Mouse (Mus musculus) spleen, adult 12 weeks (tissue): ENCODE results near the gene Cdca5.

Source experiments
- DNase-seq: peaks from one replicate; pipeline ENCODE4 v3.0.0; 2022; ENCODE audit warnings: low spot score

The Cdca5 gene

DNA sequence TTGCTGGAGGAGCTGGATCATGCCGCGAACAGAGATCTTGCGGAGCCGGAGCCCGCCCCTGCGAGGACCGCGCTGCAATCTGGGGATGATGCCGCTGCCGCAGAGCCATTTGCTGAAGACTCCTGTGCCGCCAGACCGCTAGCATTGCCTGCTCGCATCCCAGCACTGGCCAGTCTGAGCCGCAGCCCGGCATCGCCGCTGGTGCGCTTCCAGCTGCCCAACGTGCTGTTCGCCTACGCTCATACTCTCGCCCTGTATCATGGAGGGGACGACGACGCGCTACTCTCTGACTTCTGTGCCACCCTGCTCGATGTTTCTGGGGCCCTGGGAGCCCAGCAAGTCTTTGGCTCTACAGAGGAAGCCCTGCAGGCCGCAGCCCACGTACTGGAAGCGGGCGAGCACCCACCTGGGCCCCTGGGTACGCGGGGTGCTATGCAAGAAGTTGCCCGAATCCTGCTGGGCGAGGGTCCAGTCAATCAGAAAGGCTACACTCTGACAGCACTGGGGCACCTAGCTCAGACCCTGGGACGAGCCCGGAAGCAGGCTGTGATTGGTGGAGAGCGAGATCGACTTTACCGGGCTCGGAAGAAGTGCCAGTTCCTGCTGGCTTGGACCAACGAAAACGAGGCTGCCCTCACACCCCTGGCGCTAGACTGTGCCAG, 23.0 kb upstream of the Cdca5 start:
- no peak for DNase-seq

DNA sequence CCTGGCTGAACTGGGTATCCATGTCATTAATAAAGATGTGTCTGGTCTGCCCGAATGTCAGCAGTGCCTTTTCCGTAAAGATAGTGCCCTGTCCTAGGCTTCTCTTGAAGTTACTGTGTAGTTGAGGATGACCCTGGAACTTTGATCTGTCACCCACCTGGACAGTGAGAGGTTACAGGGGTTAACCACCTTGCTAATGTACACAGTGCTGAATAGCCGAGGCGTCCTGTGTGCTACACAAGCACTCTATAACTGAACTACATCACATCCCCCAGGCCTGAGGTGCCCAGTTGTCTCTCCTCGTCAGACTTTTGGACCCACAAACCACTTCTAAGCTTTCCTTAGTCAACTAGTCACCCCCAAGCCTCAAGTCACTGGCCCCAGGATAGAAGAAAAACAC, 22.4 kb upstream of the Cdca5 start:
- DNase-seq: no peak

GRCm38 (mm10) chr19:6063081-6063480, 21.7 kb upstream of the Cdca5 start:
- no peak for DNase-seq

DNA sequence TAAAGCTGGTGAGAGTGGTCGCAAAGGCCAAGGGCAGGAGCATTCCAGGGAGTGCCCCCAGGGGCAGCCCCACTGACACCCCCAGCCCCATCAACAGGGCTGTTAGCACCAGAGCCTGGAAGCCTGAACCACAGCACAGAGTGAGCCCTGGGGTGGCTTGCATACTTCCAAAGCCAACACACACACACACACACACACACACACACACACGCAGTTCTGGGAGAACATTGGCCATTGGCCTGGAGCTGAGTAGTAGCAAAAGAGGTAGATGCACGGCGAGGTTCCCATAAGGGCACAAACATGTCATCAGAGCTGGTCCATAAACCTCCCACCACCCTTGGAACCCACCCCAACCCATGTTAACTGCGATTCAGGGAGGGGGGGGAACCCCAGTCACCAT, 18.2 kb upstream of the Cdca5 start:
- no peak for DNase-seq

DNA sequence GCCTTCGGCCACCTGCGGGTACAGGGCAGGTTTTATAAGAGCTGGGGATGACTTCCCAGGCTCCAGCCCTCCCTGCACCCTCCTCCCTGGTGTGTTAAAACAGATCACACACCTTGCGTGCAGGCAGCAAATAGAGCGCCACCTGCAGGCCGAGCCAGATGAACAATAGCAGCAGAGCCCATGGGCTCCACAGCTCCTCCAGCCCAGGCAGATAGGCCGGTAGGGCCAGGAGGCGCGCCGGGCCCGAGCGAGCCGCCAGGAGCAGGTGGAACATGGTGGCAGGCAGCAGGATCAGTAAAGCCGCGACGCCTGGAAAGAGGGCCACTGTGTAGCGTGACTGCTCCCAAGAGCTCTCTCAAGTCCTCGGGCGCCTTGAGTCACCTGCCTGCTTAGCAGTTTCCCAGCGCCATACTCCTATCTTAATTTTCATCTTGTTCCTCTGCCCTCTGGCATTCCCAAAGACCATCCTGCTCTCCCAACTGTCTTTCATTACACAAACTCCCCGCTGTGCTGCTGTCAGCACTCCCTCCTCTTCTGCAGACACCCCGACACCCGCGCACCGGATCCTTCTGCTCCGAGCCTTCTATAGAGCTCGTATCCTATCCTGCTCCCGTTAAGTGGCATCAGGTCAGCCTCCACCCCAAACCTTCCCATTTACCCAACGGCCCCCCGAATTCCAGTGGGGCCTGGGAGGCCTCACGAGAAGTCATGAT, 17.6 kb upstream of the Cdca5 start:
- DNase-seq: peak; percentile 76

- DNase-seq: peak; percentile 82
Measured at GRCm38 (mm10) chr19:6067724-6068415, 16.9 kb upstream of the Cdca5 start, which contains the start of gene Tm7sf2. TSS of gene Tm7sf2 (minus strand) at chr19:6068373.

- DNase-seq: no peak
Measured at GRCm38 (mm10) chr19:6068951-6069350, 15.8 kb upstream of the Cdca5 start.

GRCm38 (mm10) chr19:6069851-6070250, 14.9 kb upstream of the Cdca5 start:
- DNase-seq: no peak

DNA sequence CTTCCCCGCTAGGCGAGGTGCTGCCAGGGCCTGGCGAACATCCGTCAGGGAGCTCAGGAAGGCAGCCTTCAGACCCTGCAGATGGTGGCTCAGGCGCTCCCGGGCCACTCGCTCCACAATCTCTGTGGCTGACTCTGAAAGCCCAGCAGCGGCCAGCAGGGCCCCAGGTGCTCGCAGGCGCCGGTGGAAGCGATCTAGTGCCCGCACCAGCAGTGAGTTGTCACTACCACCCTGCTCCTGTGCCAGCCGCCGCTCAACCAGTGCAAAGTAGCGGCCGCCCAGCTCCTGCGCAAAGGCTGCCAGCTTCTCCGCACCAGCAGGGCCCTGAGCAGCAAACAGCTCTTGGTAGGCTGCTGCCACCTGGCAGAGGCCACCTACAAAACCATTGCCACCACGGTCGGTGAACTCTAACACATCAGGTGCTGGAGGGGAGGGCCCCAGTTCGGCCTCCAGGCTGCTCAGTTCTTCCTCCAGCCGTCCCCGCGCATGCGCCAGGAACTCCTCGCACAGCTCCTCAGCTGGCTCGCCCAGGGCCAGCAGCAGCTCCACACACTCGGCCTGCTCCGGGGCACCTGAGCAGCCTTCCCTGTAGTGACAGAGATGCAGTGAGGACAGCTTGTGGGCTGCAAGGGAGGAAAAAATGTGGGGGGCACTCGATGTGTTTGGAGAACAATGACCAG, 14.1 kb upstream of the Cdca5 start:
- no peak for DNase-seq

GRCm38 (mm10) chr19:6071261-6071660, 13.5 kb upstream of the Cdca5 start:
- no peak for DNase-seq

GRCm38 (mm10) chr19:6073889-6074288, 10.9 kb upstream of the Cdca5 start:
- DNase-seq: no peak

- DNase-seq: peak; percentile 71
Measured at GRCm38 (mm10) chr19:6076564-6077393, 8.0 kb upstream of the Cdca5 start, which contains the start of gene Vps51. TSS of gene Vps51 (minus strand) at chr19:6077231.

DNA sequence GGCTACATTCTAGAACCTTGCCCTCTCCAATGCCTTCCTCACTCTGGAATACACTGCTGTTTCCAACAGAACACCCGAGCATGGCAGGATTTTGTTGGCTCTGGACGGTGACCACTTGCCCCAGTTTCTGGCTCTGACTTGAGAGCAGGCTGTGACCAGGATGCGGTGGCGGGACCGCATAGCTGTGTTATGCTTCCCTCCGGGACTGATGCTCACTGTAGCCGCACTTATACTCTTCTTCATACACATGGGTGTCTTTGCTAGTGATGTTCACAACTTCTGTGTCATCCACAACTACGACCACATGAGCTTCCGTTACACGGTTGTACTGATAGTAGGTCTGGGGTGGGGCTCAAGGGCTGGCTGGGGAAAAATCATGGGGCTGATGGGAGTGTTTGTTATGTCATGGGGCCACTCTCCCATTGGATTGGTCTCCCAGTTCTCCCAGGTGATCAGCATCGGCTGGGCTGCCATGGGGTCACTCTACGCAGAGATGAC, 4.8 kb upstream of the Cdca5 start, which contains the start of gene Tmem262:
TSS of gene Tmem262 (plus strand) at position 51 of the 498 bp plus-strand sequence.
- DNase-seq: no peak

DNA sequence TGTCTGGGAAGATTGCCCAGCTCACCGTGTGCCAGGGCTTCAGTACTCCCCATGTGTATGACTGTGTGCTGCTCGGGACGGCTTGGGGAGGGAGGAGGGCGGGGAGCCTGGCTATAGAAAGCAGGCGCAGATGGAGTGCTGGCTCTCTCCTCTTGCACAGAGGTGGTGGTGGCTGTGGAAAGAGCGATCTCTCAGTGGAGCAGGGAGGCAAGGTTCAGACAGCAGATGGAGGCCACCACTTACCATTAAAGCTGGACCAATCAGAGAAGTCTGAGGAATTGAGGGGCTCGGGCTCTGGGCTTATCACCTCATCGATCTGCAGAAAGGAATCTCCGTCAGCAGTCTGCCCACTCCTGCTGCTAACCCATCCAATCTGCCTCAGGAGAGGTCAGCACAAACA, 2.6 kb upstream of the Cdca5 start, which contains the start of gene Gm28374:
TSS of gene Gm28374 (minus strand) at position 101 of the 400 bp plus-strand sequence.
- no peak for DNase-seq

- peak; percentile 67 for DNase-seq
Measured at GRCm38 (mm10) chr19:6085417-6085879, 665 bp downstream of the Cdca5 start.

- DNase-seq: no peak
Measured at GRCm38 (mm10) chr19:6088841-6089240, 4.1 kb downstream of the Cdca5 start.

DNA sequence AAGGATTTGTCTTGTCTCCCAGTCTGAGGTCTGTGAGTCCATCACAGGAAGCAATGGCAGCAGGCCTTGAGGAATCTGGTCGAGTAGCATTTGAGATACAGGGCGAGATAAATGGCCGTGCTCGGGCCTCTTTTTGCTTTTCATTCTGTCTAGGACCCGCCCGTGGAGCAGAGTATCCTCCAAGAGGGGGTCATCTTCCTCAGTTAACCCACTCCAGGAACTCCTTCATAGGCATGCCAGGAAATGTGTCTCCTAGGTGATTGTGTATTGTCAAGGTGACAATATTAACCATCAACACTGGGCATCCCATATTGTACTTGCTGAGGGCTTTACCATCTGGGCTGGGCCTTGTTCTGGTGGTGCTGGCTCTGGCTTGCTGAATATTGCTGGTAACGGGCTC, 9.3 kb downstream of the Cdca5 start, which contains the start of gene AC131692.1:
TSS of gene AC131692.1 (plus strand) at position 301 of the 400 bp plus-strand sequence.
- no peak for DNase-seq

GRCm38 (mm10) chr19:6097847-6098246, 13.1 kb downstream of the Cdca5 start:
- no peak for DNase-seq

DNA sequence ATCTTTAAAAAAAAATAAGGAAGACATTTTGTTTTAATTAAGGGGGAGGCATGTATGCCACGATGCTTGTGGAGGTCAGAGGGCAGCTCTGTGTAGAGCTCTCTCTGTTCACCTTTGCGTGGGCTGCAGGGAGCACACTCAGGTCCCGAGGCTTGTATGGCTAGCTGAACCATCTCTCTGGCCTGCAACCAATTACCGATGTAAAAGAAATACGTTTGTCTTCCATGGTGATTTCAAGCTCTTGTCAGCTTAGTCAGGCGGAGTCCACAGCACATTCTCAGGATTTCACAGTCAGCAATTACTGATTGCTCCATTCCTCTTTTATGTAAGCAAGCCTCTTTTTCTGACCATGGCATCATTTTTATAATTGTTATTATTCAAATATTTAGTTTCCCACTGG, 16.4 kb downstream of the Cdca5 start:
- no peak for DNase-seq

DNA sequence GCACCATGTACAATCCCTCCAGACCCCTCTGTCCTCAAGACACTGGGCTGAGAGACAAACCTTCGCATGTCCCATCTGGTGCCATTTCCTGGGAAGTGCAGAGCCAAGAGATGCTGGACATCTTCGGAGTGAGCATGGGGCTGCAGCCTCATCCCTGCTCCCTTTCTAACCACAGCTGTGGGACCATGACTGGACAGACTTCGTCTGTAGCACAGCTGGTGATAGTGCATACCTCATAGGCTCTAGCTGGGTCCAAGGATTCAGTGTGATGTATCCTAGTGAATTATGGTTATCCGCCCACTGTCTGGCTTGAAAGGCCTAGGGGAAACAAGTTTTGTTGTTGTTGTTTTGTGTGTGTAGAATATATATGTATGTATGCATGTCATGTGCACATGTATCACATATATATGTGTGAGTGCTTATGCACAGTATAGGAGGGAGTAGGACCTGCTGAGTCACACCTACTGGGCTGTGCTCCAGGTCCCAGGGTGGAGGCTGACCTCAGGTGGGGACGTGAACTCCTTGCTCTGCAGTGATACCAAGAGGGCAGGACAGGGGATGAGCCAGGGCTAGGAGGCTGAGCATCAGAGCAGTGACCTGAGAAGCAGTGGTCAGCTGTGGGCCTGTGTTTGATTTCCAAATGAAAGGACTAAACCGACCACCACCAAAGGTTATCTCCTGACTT, 17.5 kb downstream of the Cdca5 start:
- peak; percentile 76 for DNase-seq
